Mouse (Mus musculus) adipose tissue, adult 10 weeks (tissue): ENCODE measurements around the gene Pglyrp3. TPM values are rescaled to one million over a fixed set of nuclear protein-coding genes. Genes with fewer than 3 reads are reported as not detected.

Experiments
- polyA plus RNA-seq: library from polyadenylated mRNA; stranded (reverse); fragments of 350-450 nt; fragmentation: Illumina TruSeq; extraction: RNeasy Lipid Tissue Mini Kit (QIAGEN cat#74804); gene quantifications from one replicate; pipeline ENCODE4 v1.2.3, GENCODE M21; 2014; ENCODE audit warnings: low read depth, low replicate concordance

The Pglyrp3 gene
- not detected for polyA plus RNA-seq

GRCm38 (mm10) chr3:92014283-92014682 lies at the start of gene Pglyrp3:
TSS of gene Pglyrp3 (plus strand) at chr3:92014583.

Other genes with a start within 250 kb of the Pglyrp3 start
- gene Lor, start 68.6 kb downstream of the Pglyrp3 start, polyA plus RNA-seq = 1.1 TPM
- not detected for gene Prr9, start 109.4 kb downstream of the Pglyrp3 start, polyA plus RNA-seq
- 22.1 TPM for gene Lelp1, start 128.2 kb downstream of the Pglyrp3 start, polyA plus RNA-seq
- not detected for gene Sprr2a1, start 201.2 kb downstream of the Pglyrp3 start, polyA plus RNA-seq
- gene Sprr2a2, start 201.3 kb downstream of the Pglyrp3 start, polyA plus RNA-seq = 0.83 TPM